Mouse (Mus musculus): Measurements from ENCODE around the gene Adcy7. TPM values are rescaled to one million over a fixed set of nuclear protein-coding genes. Genes with fewer than 3 reads are reported as not detected.

The Adcy7 gene
- total RNA-seq, 1 experiment from 2014 or later = 46.5 TPM

DNA sequence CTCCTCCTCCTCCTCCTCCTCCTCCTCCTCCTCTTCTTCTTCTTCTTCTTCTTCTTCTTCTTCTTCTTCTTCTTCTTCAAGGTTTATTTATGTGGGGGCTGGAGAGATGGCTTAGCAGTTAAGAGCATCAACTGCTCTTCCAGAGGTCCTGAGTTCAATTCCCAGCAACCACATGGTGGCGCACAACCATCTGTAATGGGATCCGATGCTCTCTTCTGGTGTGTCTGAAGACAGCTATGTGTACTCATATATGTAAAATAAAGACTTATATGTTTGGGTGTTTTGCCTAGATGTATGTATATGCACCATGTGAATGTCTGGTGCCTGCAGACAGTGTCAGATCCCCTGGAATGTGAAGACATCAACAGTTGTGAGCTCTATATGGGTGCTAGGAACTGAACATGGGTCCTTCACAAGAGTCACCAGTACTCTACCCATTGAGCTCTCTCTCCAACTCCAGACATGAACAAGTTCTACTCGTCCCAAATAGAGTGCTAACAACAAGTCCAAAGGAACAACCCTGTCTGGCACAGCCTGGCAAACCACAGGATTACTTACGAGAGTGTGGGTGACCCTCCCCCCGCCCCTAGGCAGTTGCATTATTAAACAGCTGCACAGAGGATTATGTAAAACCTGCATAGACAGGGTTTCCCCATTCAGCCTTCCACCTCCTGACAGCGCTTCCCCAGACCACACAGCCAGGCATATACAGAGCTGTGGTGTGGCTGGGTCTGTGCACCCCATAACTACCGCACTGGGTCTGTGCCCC lies 2.9 kb upstream of the Adcy7 start:
- peak; percentile 44 for ATAC-seq (replicated peaks; ENCODE audit: low read depth, poor library complexity, severe bottlenecking)

DNA sequence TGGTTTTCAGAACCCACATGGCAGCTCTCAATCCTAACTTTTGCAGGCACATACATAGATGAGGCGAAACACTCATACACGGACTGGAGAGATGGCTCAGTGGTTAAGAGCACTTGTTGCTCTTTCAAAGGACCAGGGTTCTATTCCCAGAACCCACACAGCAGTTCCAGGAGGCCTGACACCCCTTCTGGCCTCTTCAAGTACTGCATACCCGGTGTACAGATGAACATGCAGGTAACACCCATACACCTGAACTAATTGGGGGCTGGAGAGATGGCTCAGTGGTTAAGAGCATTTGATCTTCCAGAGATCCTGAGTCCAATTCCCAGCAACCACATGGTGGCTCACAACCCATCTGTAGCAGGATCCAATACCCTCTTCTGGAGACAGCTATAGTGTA lies 2.1 kb upstream of the Adcy7 start:
- ATAC-seq (replicated peaks; ENCODE audit: low read depth, poor library complexity, severe bottlenecking) = no peak

DNA sequence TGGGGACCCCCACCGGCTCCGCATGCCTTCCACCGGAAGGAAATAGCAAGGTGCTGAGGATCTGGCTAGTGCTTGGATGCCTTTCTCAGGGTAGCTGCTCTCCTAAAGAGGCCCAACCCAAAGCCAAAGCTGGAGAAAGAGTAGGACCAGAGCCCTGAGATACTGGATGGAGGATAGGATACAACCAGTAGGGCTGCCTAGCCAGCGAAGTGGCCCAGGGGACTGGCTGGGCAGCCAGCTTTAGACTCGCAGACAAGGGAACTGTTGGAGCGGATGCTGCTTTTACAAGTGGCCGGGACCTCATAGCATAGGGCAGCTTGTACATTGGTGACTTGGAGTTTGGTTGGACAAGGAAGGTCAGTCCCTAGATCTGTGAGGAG lies 838 bp downstream of the Adcy7 start:
- ATAC-seq (replicated peaks; ENCODE audit: low read depth, poor library complexity, severe bottlenecking) = no peak

DNA sequence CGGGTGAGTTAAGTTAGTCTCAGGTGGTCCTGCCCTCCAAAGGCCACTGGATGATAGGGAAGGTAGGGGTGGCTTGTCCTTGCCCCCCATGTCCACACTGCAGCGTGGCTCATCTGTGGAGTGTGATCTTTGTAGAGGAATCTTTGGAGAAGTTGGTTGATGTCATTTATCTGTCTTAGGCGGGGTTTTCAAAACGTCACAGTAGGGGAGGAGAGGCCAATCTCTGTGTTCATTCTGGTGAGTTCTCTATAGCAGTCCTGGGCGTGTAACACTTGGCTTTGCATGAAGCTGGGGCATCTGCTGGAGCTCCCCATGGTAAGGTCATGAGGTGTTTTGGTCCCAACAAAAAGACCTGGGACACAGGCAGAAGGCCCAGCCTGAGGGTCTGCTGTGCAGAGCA lies 1.9 kb downstream of the Adcy7 start:
- ATAC-seq (replicated peaks; ENCODE audit: low read depth, poor library complexity, severe bottlenecking) = 0 out of 2 replicates have a peak, but pooled peaks have one; percentile 23

- peak; percentile 17; the same call in 1 of the 2 replicates for ATAC-seq (replicated peaks; ENCODE audit: low read depth, poor library complexity, severe bottlenecking)
Measured at GRCm38 (mm10) chr8:88279220-88279619, 7.0 kb downstream of the Adcy7 start.

- ATAC-seq (replicated peaks; ENCODE audit: low read depth, poor library complexity, severe bottlenecking) = peak; percentile 88
Measured at GRCm38 (mm10) chr8:88279670-88280069, 7.5 kb downstream of the Adcy7 start.

DNA sequence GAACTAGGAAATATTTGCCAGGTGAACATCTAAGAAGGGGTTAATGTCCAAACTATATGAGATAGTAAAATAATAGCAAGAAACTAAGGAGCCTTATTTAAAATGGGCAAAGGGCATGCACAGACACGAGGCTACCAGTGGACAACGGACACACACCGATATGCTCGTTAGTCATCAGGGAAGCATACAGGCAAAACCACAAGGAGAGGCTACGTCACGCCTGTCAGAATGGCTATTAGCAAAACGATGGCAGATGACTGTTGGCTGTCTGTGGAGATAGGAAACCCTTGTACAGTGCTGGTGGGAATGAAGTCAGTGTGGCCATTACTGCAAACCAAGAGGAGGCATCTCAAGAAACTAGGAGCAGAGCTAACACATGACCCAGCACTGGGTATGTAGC lies 8.7 kb downstream of the Adcy7 start:
- peak; percentile 61 for ATAC-seq (replicated peaks; ENCODE audit: low read depth, poor library complexity, severe bottlenecking)

DNA sequence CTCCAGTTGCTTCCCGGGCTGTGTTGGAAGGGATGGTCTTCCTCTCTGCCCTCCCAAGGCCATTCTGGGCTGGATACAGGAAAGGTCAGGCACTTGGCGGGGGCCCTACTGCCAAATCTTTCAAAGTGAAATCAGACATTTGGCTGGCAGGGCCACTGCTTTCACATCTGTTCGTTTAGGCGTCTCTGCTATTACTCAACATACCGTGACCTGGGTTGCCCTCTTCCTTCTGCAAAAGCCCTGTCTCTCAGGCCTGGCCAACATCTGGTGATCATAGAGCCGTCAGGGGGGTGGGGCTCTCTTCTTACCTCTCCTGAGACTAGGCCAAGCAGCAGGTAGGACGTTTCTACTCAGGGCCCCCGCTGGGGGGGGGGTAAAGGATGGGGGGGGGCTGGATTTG lies 10.5 kb downstream of the Adcy7 start:
- ATAC-seq (replicated peaks; ENCODE audit: low read depth, poor library complexity, severe bottlenecking) = peak; percentile 55

DNA sequence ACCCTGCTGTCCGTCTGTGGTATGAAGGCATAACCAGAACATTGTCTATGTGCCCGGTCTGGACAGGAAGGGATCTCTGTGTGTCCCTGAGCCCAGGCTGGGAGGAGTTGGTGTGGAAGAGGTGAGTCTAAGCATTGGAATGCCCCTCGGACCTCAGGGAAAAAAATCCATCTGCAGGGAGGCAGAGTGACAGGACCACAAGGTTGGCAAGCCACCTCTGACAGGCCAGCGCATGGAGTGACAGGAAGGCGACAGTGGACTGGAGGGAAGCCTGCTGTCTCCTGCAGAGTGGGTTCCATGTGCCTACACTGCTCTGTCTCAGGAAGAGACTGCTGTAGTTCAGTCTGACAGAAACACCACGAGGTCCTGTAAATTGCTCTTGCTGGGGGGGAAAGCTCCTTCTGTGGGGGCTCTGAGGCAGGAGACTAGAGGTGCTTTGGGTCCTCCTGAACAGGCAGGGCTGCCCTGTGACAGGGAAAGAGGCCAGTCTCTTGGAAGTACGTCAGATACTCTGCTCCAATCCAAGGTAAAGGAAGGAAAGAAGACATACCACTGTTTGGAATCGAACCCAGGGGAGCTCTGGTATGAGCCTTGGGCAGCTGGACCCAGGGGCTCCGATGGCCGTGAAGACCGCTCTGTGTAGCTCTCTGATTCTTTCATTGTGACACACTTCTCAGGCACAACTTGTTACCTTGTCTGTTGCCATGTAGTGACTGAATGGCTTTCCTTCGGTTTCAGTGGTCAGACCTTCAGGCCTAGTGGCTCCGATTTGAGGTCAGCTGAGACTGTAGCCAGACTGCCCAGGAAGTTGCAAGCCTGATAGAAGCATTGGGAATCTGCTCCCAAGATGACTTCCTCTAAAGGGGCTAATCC lies 11.3 kb downstream of the Adcy7 start:
- ATAC-seq (replicated peaks; ENCODE audit: low read depth, poor library complexity, severe bottlenecking) = no peak

DNA sequence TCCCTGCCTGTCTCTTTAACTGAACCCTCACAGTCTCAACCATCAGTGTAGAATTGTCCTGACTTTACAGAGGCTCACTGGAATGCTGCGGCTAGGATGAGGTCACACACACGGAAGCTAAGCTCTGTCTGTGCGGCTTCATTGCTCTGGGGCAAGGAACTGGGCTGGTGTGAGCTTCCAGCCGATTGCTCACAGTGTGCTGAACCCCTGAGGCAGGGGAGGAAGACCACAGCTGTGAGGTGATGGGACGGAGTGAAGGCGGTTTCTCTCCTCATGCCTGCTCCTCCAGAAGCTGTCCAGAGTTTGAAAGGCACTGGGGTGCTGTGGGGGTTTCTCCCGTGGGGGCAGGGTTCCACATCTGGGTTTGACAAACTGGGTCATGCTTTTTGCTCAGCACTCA lies 12.5 kb downstream of the Adcy7 start:
- no peak for ATAC-seq (replicated peaks; ENCODE audit: low read depth, poor library complexity, severe bottlenecking)

- ATAC-seq (replicated peaks; ENCODE audit: low read depth, poor library complexity, severe bottlenecking) = no peak
Measured at GRCm38 (mm10) chr8:88285469-88286356, 13.5 kb downstream of the Adcy7 start.

- no peak for ATAC-seq (replicated peaks; ENCODE audit: low read depth, poor library complexity, severe bottlenecking)
Measured at GRCm38 (mm10) chr8:88286421-88286960, 14.3 kb downstream of the Adcy7 start.

DNA sequence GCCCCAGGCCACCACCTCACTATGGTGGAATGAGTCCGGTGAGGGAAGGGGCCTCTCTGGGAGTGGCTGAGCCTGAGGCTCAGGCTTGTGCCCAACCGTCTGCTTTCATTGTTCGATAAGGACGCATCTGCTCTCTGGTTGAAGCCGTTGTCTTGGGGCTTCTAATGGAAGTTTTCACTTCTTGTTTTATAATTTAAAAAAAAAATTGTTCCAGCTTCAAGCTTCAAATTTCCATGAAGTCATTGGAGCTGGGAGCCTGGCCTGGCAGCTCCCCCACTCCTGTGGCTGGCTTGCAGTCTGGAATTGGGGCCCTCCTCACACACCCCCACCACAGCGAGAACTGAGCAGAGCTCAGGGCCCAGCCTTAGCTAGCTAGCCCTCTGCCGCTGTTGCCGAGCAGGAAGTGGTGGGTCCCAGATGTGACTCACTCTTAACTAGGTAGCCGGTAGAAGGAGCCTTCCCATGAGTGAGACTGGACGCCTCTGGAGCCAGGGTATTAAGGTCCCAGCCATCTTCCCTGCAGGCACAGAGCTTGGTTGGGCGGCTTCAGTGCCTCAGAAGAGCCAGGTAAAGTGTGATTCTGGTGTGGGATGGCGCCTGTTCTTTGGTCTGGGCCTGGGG lies 16.5 kb downstream of the Adcy7 start:
- peak; percentile 63 for ATAC-seq (replicated peaks; ENCODE audit: low read depth, poor library complexity, severe bottlenecking)

- ATAC-seq (replicated peaks; ENCODE audit: low read depth, poor library complexity, severe bottlenecking) = no peak
Measured at GRCm38 (mm10) chr8:88289901-88290300, 17.7 kb downstream of the Adcy7 start.

DNA sequence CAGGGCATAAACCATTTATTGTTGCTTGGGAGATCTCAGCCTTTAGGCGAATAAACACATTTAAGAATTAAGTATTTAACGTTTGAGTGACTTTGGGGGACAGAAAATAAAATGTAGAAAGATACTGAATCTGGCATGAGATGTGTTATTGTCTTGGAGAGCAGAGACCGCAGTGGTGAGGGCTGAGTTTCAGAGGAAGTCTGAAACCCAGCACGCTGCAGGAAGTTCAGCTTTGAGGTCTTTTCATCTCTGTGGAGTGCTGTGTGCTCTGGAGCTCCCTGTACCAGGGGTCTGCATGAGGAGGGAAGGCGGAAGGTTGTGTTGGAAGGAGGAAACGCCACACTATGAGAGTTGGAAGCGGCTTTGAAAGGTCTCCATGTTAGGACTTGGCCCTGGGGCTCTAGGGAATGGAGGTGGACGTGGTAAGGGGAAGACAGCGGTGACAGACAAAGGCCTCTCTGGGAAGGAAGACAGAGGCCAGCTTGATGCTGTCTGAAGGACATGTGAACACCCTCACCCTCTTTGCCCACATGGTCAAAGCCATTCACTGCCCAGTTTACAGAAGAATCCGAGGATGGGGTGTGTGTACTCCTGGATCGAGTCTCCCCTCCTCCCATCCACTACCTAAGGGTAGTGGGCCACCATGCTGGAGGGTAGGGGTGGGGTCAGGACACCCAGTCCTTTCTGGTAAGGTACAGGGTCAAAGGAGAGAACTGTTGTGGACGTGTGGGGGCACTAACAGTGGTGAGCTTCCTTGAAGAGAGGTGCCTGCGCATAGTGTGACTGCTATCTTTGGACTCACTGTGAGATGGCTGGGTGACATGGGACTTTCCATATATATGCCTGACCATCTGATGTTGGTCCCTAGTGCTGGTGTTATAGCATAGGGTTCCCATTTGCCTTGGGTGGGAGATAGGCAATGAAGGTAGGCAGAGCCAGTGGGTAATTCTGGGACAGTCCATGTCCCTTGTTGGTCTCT lies 18.4 kb downstream of the Adcy7 start:
- ATAC-seq (replicated peaks; ENCODE audit: low read depth, poor library complexity, severe bottlenecking) = peak; percentile 29

GRCm38 (mm10) chr8:88291305-88291690 lies 19.1 kb downstream of the Adcy7 start:
- ATAC-seq (replicated peaks; ENCODE audit: low read depth, poor library complexity, severe bottlenecking) = no peak

DNA sequence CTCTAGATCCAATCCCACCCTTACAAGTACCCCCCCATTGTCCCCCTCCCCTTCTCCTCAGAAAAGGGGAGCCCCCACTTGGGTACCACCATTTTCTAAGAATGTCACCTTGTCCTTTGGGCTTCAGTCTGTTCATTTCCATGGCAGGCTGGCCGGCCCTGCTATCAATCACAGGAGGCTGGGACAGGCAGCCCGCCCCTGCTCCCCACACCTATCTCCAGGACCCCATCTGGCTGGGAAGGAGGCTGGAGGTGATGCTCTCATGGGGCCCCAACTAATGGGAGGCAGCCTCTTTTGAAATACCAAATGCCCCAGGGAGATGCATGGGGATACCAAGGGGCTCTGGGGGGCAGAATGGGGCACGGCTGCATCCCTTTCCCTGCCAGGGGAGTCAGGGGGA lies 20.7 kb downstream of the Adcy7 start:
- ATAC-seq (replicated peaks; ENCODE audit: low read depth, poor library complexity, severe bottlenecking) = no peak

DNA sequence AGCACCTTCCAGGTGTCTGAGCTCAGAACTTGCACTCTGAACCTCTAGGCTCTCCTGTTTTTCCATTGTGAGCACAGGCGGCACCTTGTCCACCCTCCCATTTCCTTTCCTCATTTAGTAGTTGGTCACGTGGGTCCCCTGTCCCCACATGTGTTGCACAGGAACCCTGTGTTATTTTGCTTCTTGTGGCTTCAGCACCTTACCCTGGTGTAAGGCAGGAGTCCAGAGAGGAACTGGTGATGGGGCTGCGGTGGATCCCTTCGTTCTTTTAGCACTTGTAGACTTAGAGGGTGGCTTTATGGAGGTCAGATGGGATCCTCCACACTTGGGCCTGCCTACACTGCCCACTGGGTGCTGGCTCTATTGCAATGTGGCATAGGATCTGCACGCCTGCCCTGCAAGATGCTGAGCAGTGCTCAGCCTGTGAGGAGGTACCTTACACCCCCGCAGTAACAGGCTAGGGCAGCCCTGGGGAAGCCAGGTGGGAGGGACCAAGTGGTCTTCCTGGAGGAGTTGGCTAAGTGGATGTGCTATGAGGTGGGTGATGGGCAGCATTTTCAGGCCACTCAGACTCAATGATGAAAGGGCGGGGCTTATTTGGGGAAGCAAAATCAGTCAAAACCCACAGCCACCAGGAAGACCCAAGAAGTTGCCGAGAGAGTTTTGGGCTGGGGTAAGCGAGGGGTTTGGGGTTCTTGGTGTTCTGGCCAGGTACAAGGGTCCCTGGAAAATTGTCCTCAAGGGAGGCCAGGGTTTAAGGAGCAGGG lies 21.6 kb downstream of the Adcy7 start:
- ATAC-seq (replicated peaks; ENCODE audit: low read depth, poor library complexity, severe bottlenecking) = peak; percentile 53
